Mouse (Mus musculus) myocyte (in vitro differentiated cells): ENCODE data around the gene Il20.

Source experiments
- MAX ChIP-seq: IDR thresholded peaks from one replicate; pipeline ENCODE4 v1.6.1; 2011; ENCODE audit warnings: low read depth, mild to moderate bottlenecking, control low read depth
- MYOD1 ChIP-seq, 3 experiments: IDR thresholded peaks; one replicate each; pipeline ENCODE4 v1.6.1; 2011; ENCODE audit warnings: control low read depth in 2 of 3, low read depth in 2 of 3, mild to moderate bottlenecking in 2 of 3, moderate library complexity in 1 of 3; ENCODE audit not compliant: insufficient read length in 2 of 3, control insufficient read depth in 1 of 3
- MYOG ChIP-seq, 3 experiments: IDR thresholded peaks; one replicate each; pipeline ENCODE4 v1.6.1; 2011; ENCODE audit warnings: control low read depth in 2 of 3, low read depth in 2 of 3, mild to moderate bottlenecking in 2 of 3; ENCODE audit not compliant: insufficient read length in 2 of 3, control insufficient read depth in 1 of 3, insufficient read depth in 1 of 3
- POLR2A ChIP-seq: IDR thresholded peaks from one replicate; pipeline ENCODE4 v1.6.1; 2011; ENCODE audit warnings: low read depth, mild to moderate bottlenecking, control low read depth, moderate library complexity; ENCODE audit not compliant: insufficient read length
- SRF ChIP-seq: IDR thresholded peaks from one replicate; pipeline ENCODE4 v1.6.1; 2011; ENCODE audit warnings: low read depth; ENCODE audit not compliant: control insufficient read depth, insufficient read length
- USF1 ChIP-seq: IDR thresholded peaks from one replicate; pipeline ENCODE4 v1.6.1; 2011; ENCODE audit warnings: low read depth, mild to moderate bottlenecking, control low read depth, moderate library complexity

GRCm38 (mm10) chr1:130875910-130876309 lies 35.3 kb downstream of the Il20 start:
- TF ChIP-seq POLR2A (no peak), MAX (no peak), MYOD1 (IDR thresholded peaks at IDR 0.05; ENCODE audit: control insufficient read depth in 1 of 3, insufficient read length in 2 of 3, low read depth in 2 of 3) (no peak), USF1 (no peak), MYOG (IDR thresholded peaks at IDR 0.05; ENCODE audit: control insufficient read depth in 1 of 3, insufficient read depth in 1 of 3, insufficient read length in 2 of 3, low read depth in 2 of 3) (no peak), SRF (no peak)
